Mouse (Mus musculus): Measurements from ENCODE around the gene Clrn3.

DNA sequence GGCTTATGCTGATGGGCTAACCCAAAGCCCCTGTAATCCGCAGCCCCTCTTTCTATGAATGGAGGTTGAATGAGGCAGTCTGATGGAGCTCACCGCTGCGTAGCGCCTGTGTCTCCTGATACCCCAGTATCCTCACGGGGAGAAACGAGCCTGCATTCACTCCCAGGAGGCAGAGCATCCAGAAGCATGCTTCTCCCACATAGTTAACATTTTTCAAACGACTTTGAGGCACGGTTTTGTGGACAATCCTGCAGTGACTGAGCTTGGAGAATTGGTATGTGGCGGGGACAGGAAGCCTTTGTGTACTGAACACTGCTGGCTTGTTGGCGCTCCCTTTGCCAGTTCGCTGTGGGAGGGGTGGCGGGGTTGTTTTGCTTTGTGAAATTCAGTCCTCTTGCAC is 63.2 kb downstream of the Clrn3 start:
- TF ChIP-seq CTCF (IDR thresholded peaks at IDR 0.05; ENCODE audit: extremely low read depth, insufficient read length, insufficient replicate concordance, low read depth, low read length) = no peak
- no peak for TF ChIP-seq POLR2A (IDR thresholded peaks at IDR 0.05; ENCODE audit: low read depth, low read length)

Data from small intestine, adult 2 months (tissue).